Mouse (Mus musculus): ENCODE results near the gene Fra10ac1.

Fra10ac1 gene

GRCm38 (mm10) chr19:38228699-38229098 is 4.7 kb upstream of the Fra10ac1 start:
- DNase-seq (ENCODE audit: low read depth), result peak; percentile 42

GRCm38 (mm10) chr19:38224685-38225060 is 717 bp upstream of the Fra10ac1 start:
- peak; percentile 11 for DNase-seq (ENCODE audit: low read depth)

- peak; percentile 16 for DNase-seq (ENCODE audit: low read depth)
Measured at GRCm38 (mm10) chr19:38223356-38223904, 526 bp downstream of the Fra10ac1 start.

- DNase-seq (ENCODE audit: low read depth), result no peak
Measured at GRCm38 (mm10) chr19:38217696-38218095, 6.3 kb downstream of the Fra10ac1 start.

GRCm38 (mm10) chr19:38206669-38207068 is 17.3 kb downstream of the Fra10ac1 start:
- peak; percentile 49 for DNase-seq (ENCODE audit: low read depth)

GRCm38 (mm10) chr19:38198731-38199130 is 25.2 kb downstream of the Fra10ac1 start:
- DNase-seq (ENCODE audit: low read depth), result peak; percentile 55

GRCm38 (mm10) chr19:38195245-38195644 is 28.7 kb downstream of the Fra10ac1 start:
- DNase-seq (ENCODE audit: low read depth), result no peak

GRCm38 (mm10) chr19:38191446-38191845 is 32.5 kb downstream of the Fra10ac1 start:
- no peak for DNase-seq (ENCODE audit: low read depth)

- DNase-seq (ENCODE audit: low read depth), result no peak
Measured at GRCm38 (mm10) chr19:38190606-38191005, 33.4 kb downstream of the Fra10ac1 start.

DNA sequence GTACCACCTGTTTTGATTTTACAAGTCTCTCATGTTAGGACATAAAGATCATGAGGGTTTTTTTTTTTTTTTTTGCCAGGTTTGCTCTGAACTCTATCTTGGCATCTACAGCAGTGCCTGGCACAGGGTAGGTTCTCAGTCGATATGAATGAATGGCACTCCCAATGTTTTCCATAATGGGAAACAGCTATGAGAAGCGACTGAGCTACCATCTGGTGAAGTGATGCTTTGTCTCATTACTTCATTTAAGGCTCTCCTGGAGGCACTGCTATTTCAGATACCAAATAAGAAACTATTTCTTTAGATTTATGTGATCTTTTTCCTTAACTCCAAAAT is 36.6 kb downstream of the Fra10ac1 start:
- DNase-seq (ENCODE audit: low read depth), result no peak

DNA sequence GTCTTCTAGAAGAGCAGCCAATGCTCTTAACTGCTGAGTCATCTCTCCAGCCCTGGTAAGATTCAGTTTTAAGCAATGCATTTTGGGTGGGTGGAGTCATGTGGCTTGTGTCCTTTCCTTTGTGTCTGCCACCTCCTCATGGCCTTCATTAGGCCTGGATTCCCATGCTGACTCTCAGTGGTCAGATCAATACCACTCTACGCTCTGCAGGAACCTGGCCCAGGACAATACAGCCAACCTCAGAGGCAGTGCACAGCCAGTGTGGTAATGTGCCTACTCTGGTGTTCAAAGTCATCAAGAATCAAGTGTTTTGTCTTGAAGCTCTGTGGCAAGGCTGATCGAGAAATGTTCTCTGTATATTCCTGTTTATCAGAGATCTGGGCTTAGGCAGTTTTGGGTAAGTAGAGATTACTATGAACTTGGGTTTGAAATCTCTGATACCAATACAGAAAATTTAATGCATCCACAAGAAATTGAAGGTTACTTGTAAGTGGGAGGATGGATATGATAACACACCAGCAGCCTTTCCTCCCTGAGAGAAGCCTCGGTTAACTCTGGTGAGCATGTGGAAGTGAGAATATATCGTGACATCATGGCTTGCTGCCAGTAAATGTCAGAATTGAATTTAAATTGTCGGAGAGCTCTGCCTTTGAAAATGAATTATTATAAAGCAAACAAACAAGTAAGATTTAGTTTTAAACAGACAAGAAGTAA is 37.2 kb downstream of the Fra10ac1 start:
- no peak for DNase-seq (ENCODE audit: low read depth)

DNA sequence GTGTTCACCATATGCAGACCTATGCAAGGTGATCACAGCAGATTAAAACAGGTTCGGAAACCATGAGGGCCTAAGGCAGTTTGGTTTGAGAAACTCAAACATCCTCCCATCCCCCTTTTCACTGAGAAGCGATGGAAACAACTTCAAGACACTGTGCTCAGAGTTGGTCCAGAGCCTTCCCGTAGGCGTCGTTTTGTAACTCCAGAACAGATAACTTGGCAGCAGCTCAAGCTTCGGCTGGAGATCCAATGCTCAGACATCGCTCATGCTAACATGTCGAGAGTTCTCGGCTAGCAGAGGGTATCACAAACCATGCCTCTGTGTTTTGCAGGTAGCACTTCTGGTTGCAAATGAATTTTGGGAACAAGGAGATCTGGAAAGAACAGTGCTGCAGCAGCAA is 44.3 kb downstream of the Fra10ac1 start:
- no peak for DNase-seq (ENCODE audit: low read depth)

DNA sequence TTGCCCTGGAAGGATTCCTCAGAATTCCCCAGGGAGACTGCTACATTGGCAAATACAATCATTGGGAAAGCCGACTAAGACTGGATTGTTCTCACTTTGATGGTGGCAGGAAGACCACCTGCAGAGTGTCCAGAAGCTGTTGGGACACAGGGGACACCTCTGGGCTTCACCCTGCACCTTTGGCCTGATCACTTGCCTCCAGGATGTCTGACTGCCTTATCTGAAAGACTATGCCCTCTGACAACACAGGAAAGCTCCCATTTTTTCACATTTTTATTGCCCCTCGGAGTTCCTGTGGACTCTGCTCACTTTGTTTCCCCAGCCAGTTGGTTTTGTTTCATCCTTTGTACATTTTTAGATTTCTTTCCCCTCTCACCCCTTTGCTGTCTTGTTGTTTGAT is 59.3 kb downstream of the Fra10ac1 start:
- no peak for DNase-seq (ENCODE audit: low read depth)

DNA sequence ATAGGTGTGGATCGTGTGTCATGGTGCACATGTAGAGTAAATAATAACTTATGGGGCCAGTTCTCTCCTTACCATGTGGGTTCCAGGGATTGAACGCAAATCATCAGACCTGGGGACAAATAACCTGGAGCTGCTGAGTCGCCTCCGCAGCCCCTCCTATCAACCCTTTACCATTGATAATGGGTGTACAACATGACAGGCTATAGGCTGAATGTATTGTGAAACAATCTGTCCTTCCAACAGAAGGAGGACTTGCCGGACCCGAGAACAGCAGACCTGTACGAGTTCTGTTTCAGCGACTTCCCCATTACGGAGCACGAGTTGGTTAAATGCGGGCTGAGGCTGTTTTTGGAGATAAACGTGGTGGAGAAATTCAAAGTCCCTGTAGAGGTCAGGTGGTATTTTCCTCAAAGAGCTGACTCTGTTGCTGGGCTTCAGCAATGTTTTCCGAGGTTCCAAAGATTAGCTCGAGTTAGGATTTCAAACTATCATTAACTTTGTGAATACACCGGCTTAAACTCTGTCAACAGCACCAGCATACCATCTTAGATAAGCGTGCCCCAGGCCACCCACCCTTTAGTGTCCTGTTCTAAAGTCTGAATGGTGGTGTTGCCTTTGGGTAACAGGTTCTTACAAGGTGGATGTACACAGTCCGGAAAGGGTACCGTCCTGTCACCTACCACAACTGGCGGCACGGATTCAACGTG is 62.2 kb downstream of the Fra10ac1 start:
- no peak for DNase-seq (ENCODE audit: low read depth)

DNA sequence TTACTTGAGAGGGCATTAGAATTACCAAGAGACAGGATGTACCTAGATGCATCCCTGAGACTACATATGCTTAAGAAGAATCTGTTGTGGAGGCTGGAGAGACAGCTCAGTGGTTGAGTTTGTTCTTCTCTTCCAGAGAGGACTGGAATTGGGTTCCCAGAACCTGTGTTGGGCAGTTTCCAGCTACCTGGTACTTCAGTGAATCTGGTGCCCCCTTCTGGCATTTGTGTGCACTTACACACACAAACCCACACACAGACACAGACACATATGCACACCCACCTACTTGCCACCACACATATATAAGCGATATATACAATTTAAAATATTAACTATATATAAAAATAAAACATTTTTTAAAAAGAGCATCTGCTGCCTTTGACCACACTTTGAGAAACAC is 67.7 kb downstream of the Fra10ac1 start:
- no peak for DNase-seq (ENCODE audit: low read depth)

GRCm38 (mm10) chr19:38143540-38144271 is 80.2 kb downstream of the Fra10ac1 start:
- no peak for DNase-seq (ENCODE audit: low read depth)

All from NIH3T3 (cell line).